Mouse (Mus musculus): ENCODE data around the gene Tas1r1.

GRCm38 (mm10) chr4:151988342-151989109, 49.8 kb downstream of the Tas1r1 start, which contains the start of gene Thap3:
- TF ChIP-seq TAL1 (IDR thresholded peaks at IDR 0.05; ENCODE audit: low read length) (no peak), GATA1 (IDR thresholded peaks at IDR 0.05; ENCODE audit: low read length) (no peak)

Measured in erythroblast, embryonic 14.5 days (primary cell).